Mouse (Mus musculus) adrenal gland, postnatal 36 days (tissue): ENCODE measurements around the gene Impdh2. TPM values are rescaled to one million over a fixed set of nuclear protein-coding genes. Genes with fewer than 3 reads are reported as not detected.

ENCODE experiments used
- DNase-seq, 2 experiments: peaks; one replicate each; pipeline ENCODE4 v3.0.0; 2021; ENCODE audit warnings: mixed read lengths in 1 of 2
- long read RNA-seq, 2 experiments: library from polyadenylated mRNA; stranded (forward); transcript quantifications; one replicate each; pipeline ENCODE4 v2.0.0; 2021; ENCODE audit warnings: borderline sequencing depth in 2 of 2
- total RNA-seq, 2 experiments: library from RNA; stranded (reverse); gene quantifications; 2 replicates each; pipeline ENCODE4 v1.2.3; 2021

Impdh2 gene
- 100 to 1,000 TPM in 1 of 2 experiments, 10 to 100 TPM in 1; 76.8 to 118 TPM for total RNA-seq
- long read RNA-seq, experiment 1, transcript Impdh2-206 (2 exons, 274 nt) = minor isoform, 8 of 86 reads
- long read RNA-seq, experiment 1, transcript Impdh2-201 (14 exons, 1,858 nt) = major isoform, 65 of 86 reads
- long read RNA-seq, experiment 1, partial matches to known transcripts = 3 of 86 reads
- long read RNA-seq, experiment 1, other reads (novel, unspliced or antisense) = 10 of 86 reads
- long read RNA-seq, experiment 2, transcript Impdh2-201 (14 exons, 1,858 nt) = major isoform, 41 of 52 reads
- long read RNA-seq, experiment 2, partial matches to known transcripts = 3 of 52 reads
- long read RNA-seq, experiment 2, other reads (novel, unspliced or antisense) = 6 of 52 reads

DNA sequence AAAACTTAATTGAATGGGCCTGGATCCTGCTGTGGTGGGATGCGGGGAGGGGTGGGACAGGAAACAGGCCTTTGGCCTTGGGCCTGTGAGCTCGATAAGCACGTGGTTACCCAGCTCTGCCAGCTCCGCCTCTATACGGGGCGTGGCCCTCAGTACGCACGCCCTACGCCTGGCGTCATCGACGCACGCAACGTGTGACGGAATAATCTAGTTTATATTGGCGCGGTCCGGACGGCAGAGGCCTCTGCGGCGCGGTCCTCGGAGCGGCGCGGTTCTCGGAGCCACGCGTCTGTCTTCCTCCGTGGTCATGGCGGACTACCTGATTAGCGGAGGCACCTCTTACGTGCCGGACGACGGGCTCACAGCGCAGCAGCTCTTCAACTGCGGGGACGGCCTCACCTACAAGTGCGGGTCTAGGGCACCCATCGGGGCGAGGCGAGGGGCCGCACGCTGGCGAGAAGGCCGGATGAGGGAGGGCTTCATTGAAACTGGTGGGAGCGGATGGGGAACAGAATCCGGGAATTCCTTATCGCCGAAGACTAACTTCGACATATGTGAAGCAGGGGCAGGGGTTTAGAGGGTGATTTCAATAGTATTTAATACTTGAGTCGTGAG, at the start of gene Impdh2:
TSS of gene Impdh2 (plus strand) at position 60 of the 615 bp plus-strand sequence.
- peak; percentile 95 to 96 for DNase-seq

DNA sequence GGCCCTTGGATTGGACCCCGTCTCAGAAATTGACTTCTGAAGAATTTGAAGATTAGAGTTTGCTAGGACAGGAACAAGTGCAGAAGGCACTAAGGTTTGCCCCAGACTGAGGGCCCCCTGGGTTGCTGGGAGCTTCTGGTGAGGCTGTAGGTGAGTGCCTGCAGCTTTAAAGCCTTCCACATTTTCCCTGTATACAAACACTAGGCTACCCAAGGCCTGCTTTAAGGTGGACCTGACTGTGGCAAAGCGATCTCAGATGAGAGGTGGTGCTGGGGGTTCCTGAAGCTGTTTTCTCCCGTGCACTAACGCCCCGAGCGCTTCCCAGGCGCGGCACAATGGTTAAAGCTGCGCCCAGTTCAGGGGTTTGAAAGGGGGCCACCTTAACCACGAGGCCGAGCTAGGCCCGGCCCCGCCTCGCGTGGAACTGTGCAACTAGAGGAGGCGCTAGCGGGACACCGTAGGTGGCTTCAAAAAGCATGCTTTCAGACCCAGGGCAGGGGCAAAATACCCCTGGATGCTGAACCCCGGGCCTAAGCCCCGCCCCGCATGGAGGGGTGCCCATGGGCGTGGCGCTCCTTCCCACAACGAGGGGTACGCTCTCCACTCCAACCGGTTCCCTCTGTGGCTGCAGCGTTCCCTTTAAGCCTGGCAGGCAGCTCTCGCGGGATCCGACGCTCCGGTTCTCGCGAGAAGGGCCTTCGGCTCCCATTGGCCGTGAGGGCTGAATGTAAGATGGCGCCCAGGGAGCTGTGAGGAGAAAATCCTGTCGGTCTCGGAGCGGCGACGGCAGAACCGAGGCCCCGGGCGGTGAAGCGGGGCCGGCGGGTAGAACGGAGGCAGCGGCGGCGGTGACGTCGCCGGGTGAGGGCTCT, 43.5 kb upstream of the Impdh2 start, which contains the start of gene Qrich1:
TSS of gene Qrich1 (plus strand) at position 427 of the 872 bp plus-strand sequence.
- DNase-seq = peak; percentile 94 to 95

DNA sequence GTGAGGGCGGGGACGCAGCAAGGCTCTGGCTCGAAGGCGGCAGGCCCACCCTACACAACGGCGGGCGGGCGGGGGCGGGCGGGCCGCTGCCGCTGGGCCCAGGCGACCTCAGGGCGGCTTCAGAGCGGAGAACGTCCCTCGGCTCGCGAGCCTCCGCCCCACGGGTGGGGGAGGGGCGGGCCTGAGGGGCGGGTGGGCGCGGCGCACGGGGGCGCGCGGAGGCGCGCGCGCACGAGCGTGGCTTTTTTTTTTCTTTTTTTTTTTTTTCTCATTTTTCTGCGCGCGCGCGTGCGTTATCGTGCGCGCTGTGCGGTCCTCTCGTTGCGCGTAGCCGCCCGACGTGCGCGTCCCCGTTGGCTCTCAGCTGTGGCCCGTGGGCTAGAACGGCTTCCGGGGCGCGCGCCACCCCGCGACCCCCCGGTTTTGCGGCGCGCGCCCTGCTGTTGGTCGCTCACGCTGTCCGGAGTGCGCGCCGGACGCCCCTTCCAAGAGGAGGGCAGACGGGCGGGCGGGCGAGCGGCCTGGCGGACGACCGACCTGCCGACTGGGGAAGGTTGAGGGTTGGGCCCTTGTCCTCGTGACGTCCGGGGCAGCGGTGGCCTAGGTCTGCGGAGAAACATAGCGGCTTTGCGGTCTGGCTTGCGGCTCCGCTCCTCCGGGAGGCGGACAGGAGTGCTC, 42.7 kb upstream of the Impdh2 start:
- DNase-seq = peak; percentile 88 to 93

DNA sequence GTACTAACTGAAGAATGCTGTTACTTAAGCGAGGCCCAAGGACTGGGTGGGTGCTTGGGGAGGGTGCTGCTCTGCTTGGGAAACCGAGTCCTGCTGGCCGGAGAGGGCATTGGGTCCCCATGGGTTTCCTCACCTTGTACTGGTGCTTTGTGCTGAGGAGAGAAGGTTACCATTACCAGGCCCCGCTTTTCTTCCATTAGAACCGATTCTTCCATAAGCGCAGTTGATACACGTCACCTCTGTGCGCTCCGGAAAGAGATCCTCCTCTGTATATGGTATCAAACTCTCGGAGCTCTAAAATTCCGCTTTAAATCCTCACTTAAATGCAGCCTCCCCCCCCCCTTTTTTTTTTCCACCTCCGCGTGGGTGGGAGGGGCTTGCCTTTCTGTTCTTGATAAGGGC, 42.2 kb upstream of the Impdh2 start:
- peak in 1 of 2 experiments; percentile 34 for DNase-seq

DNA sequence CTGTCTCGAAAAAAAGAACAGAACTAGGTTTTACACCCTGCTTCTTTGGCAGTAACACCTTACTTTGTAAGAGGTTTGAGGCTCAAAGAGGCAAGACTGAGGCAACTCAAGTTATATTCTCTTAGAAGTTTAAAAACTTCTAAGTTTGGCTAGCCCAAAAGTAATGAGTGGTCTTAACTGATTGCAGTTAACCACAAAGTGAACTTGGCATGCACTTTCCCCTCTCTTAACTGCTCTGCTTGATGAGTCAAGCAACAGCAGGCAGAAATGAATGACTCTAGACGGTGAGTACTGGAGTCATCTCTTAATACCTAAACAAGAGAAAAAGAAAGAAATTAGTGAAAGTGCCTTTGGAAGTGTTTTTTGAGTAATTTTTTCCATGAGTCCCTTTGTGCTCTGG, 38.5 kb upstream of the Impdh2 start:
- DNase-seq = no peak

DNA sequence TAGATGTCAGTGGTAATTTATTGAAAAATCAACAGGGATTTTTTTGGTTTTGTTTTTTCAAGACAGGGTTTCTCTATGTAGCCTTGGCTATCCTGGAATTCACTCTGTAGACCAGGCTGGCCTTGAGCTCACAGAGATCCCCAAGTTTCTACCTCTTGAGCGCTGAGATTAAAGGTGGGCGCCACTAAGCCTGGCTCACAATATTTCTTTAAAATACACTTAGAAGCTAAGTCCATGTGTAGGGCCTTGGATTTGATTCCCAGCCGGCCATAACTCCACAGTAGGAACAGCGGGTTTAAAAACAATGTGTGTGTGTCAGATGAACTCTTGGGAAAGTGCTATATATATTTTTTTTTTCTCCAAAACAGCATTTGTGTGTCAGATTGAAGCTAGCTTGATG, 36.7 kb upstream of the Impdh2 start:
- DNase-seq = no peak

DNA sequence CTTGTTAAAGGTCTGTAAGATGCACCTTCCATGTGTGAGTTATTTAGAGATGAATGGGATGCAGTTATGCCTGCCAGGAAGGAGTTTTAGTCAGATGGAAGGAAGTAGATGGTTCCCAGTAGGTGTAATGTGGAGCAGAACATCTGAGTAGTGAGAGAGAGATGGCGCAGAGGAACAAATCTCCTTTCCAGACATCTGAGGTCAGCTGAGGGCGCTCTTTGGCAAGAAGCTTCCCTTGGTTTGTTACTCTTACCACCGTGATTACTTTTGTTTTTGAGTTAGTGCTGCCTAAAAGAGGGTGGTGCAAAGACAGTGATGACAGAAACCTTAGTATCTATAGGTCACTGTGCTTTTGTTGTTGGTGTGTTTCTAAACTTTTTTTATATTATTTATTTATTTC, 34.7 kb upstream of the Impdh2 start:
- DNase-seq = peak; percentile 36 to 43

DNA sequence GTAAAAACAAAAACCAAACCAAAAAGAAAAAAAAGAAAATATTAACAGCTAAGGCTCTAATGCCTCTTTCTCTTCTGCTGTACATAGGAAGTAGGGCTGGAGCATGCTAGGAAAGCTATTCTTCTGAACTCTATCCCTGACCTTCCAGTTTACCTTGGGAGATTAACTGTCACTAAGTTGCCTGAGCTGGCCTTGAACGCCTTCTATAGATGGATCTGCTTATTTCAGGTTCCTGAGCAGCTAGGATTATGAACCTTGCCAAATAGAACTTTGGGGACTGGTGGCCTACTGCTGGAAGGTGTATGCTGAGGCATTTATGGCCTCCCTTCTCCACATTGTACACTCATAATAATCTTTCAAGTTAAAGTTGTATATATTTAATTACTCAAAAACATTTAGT, 29.1 kb upstream of the Impdh2 start:
- DNase-seq = no peak

DNA sequence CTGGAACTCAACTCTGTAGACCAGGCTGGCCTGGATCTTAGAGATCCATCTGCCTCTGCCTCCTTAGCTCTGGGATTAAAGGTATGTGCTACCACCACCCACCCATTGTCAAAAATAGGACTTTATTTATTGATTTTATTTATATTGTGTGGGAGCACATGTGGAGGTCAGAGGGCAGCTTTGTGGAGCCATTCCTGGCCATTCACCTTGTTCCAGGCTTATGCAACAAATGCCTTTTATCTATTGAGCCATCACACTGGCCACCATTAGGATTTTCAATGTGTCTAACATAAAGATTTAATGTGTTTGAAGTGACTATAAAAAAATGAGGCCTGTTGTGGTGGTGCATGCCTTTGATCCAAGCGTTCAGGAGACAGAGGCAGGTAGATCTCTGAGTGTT, 28.6 kb upstream of the Impdh2 start:
- no peak for DNase-seq

DNA sequence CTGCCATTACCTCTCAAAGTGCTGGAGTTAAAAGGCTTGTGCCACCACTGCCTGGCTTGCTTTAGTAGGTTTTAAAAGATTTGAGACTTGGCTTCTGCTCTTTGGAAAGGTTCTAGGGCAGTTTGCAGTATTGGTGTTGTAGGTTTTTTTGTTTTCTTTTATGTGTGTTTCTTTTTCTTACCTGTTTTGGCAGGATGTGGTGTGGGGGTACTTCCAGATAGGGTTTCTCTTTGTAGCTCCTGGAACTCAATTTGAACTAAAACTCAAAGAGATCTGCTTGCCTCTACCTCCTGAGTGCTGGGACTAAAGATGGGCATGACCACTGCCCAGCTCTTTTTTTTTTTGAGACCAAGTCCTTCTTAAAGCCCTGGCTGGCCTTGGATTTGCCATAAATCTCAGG, 19.2 kb upstream of the Impdh2 start:
- DNase-seq = peak in 1 of 2 experiments; percentile 35

DNA sequence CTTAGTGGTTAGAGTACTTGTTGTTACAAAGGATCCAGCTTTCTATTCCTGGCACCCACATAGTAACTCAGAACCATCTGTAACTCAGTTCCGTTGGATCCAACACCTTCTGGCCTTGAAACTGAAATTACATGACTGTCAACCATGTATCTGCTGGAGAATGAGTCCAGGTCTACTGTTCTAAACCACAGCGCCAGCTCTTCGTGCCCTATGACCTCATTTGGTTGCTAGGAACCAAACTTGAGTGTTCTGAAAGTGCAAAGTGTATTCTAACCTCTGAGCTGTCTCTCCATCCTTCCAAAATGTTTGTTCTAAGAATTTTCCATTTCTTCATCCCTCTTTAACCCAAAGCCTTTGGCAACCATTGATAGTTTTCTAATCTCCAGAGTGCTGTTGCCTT, 14.1 kb upstream of the Impdh2 start:
- DNase-seq = no peak

DNA sequence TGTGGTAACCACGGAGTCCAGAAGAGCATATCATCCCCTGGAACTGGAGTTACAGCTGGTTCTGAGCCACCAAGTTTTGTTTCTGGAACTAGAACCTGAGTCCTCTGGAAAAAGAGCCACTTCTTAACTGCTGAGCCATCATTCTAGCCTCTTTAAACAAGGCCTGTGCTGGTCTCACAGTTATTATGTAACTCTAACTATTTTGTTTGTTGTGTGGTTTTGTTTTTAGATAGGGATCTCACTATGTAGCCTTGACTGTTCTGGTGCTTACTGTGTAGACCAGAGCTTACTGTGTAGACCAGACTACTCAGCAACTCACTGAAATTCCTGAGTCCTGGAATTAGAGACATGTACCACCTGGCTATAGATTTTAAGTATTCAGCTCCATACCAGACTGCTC, 13.2 kb upstream of the Impdh2 start:
- DNase-seq = no peak

DNA sequence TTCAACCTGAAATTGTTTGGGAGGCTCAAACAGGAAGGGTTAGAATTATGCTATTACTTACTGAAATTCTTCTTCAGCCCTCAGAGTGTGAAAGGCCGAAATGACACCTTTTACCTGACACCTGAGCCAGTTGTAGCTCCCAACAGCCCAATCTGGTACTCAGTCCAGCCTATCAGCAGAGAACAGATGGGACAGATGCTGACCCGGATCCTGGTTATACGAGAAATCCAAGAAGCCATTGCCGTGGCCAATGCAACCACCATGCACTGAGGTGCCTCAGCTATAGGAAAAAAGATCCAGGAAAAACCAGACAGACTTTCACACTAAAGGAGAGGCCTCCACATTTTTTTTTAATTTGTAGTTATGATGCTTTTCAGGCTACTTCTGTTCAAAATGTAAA, 917 bp upstream of the Impdh2 start:
- no peak for DNase-seq

DNA sequence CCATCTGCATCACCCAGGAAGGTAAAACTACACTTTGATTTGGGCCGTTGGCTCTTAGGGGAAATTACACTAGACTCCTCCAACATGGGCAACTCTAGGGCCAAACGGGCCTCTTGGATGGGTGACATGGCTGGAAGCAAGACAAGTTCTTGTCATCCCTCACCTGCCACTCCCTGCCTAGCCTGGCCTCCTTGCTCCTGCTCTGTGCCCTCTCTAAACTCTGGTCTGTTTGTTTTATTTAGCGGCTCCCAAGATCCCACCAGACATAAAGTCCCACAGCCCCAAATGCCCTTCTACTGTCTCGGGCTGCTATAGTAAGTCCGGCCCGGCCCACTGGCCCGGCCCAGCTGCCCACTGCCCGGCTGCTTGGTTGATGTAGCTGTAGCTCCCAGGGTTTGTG, 3.6 kb downstream of the Impdh2 start:
- DNase-seq = no peak

DNA sequence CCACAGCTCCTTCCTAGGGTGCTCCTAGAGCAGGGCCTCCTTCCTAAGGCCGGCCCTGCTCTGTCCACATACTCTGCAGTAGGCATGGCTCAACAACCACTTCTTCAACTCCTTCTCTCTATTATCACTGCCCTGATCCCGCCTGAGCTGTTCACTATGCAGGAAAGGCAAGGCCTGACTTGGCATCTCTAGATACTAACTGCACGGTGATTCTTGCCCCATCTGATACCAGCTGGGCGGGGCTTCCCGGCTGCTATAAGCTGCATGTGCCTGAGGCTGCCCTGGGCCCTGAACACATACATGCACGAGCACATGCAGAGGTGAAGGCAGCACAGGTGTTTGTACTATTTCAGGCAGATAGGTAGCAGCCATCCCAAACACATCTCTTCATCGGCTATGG, 4.0 kb downstream of the Impdh2 start:
- DNase-seq = no peak

DNA sequence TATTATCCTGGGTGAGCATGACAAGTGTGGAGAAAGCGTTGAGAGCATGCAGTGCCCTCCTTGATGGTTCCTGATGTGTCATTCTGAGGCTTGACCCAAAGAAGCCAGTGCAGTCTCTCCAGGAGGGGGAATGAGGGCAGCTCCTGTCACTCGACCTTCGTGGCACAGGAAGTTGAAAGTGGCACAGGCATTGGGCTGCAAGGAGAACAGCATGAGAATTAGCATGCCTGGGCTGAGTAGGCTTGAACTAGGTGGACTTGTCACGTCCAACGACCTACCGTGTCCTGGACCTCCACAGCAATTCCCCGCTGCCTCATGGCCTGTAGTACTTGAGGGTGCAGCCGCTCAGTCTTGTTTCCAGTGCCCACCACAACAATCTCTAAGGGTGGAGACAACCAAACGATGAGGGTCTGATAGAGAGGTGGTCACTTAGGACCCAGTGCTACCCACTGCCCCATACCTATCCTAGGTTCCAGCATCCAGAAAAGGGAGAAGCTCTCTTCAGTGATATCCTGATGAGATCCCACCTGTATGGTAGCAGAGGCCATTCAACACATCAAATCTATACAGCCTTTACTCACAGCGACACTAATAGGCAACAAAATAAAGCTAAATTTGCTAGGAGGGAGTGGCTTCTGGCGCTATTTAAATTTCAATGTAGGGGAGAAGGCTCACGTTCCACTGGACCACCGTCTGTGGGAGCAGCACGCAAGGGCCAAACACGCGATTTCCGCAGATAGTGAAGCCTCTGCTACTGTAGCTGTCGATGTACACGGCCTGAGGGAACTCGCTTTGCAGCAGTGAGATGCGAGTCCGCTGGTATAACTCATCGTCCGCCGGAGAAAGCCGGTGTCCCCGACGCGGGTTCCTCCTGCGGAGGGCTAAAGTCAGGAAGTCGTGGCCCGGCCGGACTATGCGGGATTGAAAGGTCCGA, 6.1 kb downstream of the Impdh2 start:
- no peak for DNase-seq

DNA sequence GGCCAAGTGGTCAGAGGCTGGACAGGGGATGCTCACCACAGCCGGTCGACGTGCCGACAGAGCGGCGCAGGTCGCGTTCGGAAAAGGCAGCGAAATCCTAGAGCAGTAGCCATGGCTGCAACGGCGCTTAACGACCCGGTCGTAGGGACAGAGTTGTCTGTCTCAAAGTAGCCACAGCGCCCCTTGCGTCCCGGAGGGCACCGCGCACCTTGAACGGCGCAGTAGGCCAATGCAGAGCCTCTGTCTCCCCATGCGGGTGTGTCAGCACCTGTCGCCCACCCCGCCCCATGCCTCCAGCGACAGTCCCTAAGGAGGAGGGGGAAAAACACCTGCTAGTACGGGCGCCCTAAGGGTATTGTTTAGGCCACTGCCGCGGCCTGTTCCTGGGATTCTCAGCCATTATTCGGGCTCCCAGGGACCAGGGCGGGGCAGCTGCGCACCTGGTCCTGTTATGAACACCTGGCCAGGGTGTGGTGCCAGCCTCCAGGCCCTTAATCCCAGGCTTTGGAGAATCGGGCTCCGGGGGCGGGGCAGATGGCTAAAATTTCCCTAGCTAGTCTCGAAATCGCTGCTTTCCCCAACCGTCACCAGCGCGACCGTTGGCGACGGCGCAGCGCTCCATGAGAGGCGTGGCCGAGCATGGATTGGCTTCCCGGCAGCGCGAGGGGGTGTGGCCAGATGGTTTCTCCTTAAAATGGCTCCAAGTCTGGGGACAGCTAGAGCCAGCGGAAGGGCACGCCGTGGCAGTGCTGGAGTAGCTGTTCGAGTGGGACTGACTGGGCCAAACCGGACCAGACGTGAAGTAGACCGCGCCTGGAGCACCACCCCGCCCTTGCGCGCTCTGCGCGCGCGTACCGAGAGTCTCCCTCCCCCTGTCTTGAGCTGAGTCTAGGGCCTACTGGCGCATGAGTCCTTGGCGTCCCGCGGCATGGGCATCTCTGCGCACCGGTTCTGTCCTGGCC, 7.0 kb downstream of the Impdh2 start, which contains the start of gene Ndufaf3:
TSS of gene Ndufaf3 (minus strand) at position 620 of the 962 bp plus-strand sequence.
- peak; percentile 97 to 98 for DNase-seq

DNA sequence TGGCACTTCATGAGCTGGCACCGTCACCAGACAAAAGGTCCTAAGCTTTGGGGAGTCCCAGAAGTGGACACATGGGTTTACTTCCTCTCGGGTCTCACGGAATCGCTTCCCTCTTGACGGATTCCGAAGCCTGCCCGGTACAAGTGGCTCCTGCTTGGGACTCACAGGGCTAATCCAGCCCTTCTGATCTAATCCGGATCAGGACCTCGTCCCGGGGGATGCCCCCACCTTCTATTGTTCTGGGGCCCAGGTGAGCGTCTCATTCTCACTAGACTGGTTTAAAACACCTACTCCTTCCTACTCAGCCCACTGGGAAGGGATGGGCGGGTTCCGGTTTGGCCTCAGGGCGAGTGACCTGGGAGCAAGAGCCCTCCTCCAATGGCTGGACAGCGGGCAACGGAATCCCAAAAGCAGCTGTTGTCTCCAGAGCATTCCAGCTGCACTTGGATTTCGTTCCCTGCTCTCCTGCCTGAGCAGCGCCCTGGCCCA, 7.9 kb downstream of the Impdh2 start:
- DNase-seq = no peak

DNA sequence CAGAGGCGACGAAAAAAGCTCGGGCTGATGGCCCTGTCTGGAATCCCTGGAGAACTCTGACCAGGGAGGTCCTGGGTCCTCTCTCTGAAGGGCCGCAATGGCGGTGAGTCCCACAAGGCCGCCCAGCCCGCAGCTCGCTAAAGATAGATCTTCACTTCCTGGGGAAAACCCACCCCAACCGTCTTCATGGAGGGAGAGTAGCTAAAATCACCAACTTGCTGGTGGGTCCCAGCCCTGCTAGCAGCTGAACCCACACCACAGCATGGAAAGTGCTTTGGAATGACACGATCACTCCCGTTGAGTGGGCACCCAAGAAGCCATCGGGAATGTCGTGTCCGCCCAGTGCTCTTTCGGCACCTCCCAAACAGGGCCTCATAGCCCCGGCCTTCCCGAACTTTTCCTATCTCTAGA, 8.4 kb downstream of the Impdh2 start:
- no peak for DNase-seq
